Mouse (Mus musculus) liver, embryonic 11.5 days (tissue): Measurements from ENCODE around the gene Rgs3. TPM values are rescaled to one million over a fixed set of nuclear protein-coding genes. Genes with fewer than 3 reads are reported as not detected.

Experiments
- ATAC-seq: fragments of 200-750 bp; cut with Nextera tagmentation; replicated peaks from 2 replicates; pipeline ENCODE4 v1.8.0; 2017; ENCODE audit warnings: moderate number of reproducible peaks, mild to moderate bottlenecking, moderate TSS enrichment, moderate library complexity; ENCODE audit not compliant: low FRiP score
- DNase-seq: peaks from one replicate; pipeline ENCODE4 v3.0.0-alpha.2; 2017; ENCODE audit warnings: low spot score
- H3K27ac ChIP-seq: fragments of 300-500 bp; sonication (generic); 2 replicates; pipeline ENCODE4 v1.5.1; 2014; ENCODE audit warnings: mild to moderate bottlenecking, low read depth, low read length, control low read depth
- H3K27me3 ChIP-seq: fragments of 300-500 bp; sonication (generic); replicated peaks from 2 replicates; pipeline ENCODE4 v1.6.1; 2014; ENCODE audit warnings: low read length, mixed read lengths; ENCODE audit not compliant: control insufficient read depth, insufficient read depth
- H3K36me3 ChIP-seq: fragments of 300-500 bp; sonication (generic); 2 replicates; pipeline ENCODE4 v1.6.1; 2014; ENCODE audit warnings: mild to moderate bottlenecking, low read length, moderate library complexity, mixed read lengths; ENCODE audit not compliant: control insufficient read depth, insufficient read depth
- H3K4me1 ChIP-seq: fragments of 300-500 bp; sonication (generic); replicated peaks from 2 replicates; pipeline ENCODE4 v1.6.1; 2014; ENCODE audit warnings: low read length, mixed read lengths; ENCODE audit not compliant: control insufficient read depth, insufficient read depth
- H3K4me2 ChIP-seq: fragments of 300-500 bp; sonication (generic); 2 replicates; pipeline ENCODE4 v1.6.1; 2014; ENCODE audit warnings: mild to moderate bottlenecking, control low read depth, moderate library complexity
- H3K4me3 ChIP-seq: fragments of 300-500 bp; sonication (generic); 2 replicates; pipeline ENCODE4 v1.5.1; 2014; ENCODE audit warnings: low read depth, low read length, control low read depth
- H3K9ac ChIP-seq: fragments of 300-500 bp; sonication (generic); 2 replicates; pipeline ENCODE4 v1.6.1; 2014; ENCODE audit warnings: low read depth, low read length, control low read depth
- H3K9me3 ChIP-seq: fragments of 300-500 bp; sonication (generic); 2 replicates; pipeline ENCODE4 v1.6.1; 2016; ENCODE audit warnings: low read length, inconsistent platforms, mixed read lengths; ENCODE audit not compliant: control insufficient read depth
- WGBS: fragments of 180-500 bp; shearing (Covaris S2); extraction: QIAGEN DNeasy Blood & Tissue Kit; methylation state at CpG from one replicate; pipeline ENCODE4 v1.1.7; 2014; 5-methylcytosine and 5-hydroxymethylcytosine counted together
- polyA plus RNA-seq: library from polyadenylated mRNA; unstranded; fragments of >200 nt; fragmentation: Nextera tagmentation; extraction: Ambion mirVana; gene quantifications from 2 replicates; pipeline ENCODE4 v1.2.1, GENCODE M21; 2014

The Rgs3 gene
- polyA plus RNA-seq, 1 experiment from 2014 or later, result 12.3 TPM

GRCm38 (mm10) chr4:62669094-62670071 lies 109.7 kb downstream of the Rgs3 start:
- Histone ChIP-seq H3K4me3 (no peak overlapping the region), H3K4me1 (0 out of 2 replicates have a peak, but pooled peaks cover 5% of the 10 kb centered on the region), H3K9ac (no peak overlapping the region), H3K4me2 (no peak overlapping the region), H3K27me3 (peaks cover 4% of the 10 kb centered on the region), H3K27ac (no peak overlapping the region), H3K9me3 (no peaks in the 10 kb centered on the region), H3K36me3 (no peaks in the 10 kb centered on the region)
- ATAC-seq (no peak), DNase-seq (no peak)
- 83% methylated on average over 13 of the region's 13 CpGs for WGBS

- ATAC-seq, result peak; percentile 47; the same call in 1 of the 2 replicates
- Histone ChIP-seq H3K4me2 (peak overlapping the region; percentile 44), H3K27me3 (peaks cover 9% of the 10 kb centered on the region), H3K9me3 (no peaks in the 10 kb centered on the region), H3K9ac (no peak overlapping the region), H3K27ac (no peak overlapping the region), H3K4me1 (0 out of 2 replicates have a peak, but pooled peaks cover 9% of the 10 kb centered on the region), H3K36me3 (no peaks in the 10 kb centered on the region), H3K4me3 (peak overlapping the region; percentile 32)
- 9% methylated on average over 9 of the region's 9 CpGs for WGBS
- DNase-seq, result no peak
These were observed 113.9 kb downstream of the Rgs3 start for GRCm38 (mm10) chr4:62673531-62674030.

- Histone ChIP-seq H3K4me3 (peak overlapping the region; percentile 32), H3K27ac (no peak overlapping the region), H3K9ac (peak overlapping the region; percentile 30; the same call in 1 of the 2 replicates), H3K9me3 (no peaks in the 10 kb centered on the region), H3K4me2 (peak overlapping the region; percentile 44), H3K4me1 (0 out of 2 replicates have a peak, but pooled peaks cover 3% of the 10 kb centered on the region), H3K36me3 (no peaks in the 10 kb centered on the region), H3K27me3 (peaks cover 9% of the 10 kb centered on the region)
- no peak; the same call in 1 of the 2 replicates for ATAC-seq
- DNase-seq, result no peak
- 9% methylated on average over 29 of the region's 30 CpGs for WGBS
These were observed 114.7 kb downstream of the Rgs3 start for GRCm38 (mm10) chr4:62674031-62674995.

- ATAC-seq (no peak), DNase-seq (no peak)
- Histone ChIP-seq H3K9me3 (no peaks in the 10 kb centered on the region), H3K4me1 (0 out of 2 replicates have a peak, but pooled peaks cover 3% of the 10 kb centered on the region), H3K27ac (no peak overlapping the region), H3K36me3 (no peaks in the 10 kb centered on the region; the same call in 1 of the 2 replicates), H3K4me3 (no peak overlapping the region), H3K9ac (no peak overlapping the region), H3K4me2 (peak overlapping the region; percentile 44), H3K27me3 (peaks cover 9% of the 10 kb centered on the region)
- WGBS, result 78% methylated on average over 2 of the region's 2 CpGs
These were observed 115.7 kb downstream of the Rgs3 start for GRCm38 (mm10) chr4:62675394-62675793.

GRCm38 (mm10) chr4:62677047-62677737 lies 117.5 kb downstream of the Rgs3 start:
- Histone ChIP-seq H3K4me1 (0 out of 2 replicates have a peak, but pooled peaks cover 3% of the 10 kb centered on the region), H3K9me3 (no peaks in the 10 kb centered on the region), H3K4me2 (no peak overlapping the region), H3K4me3 (no peak overlapping the region), H3K9ac (no peak overlapping the region), H3K27ac (no peak overlapping the region), H3K36me3 (no peaks in the 10 kb centered on the region; the same call in 1 of the 2 replicates), H3K27me3 (peaks cover 9% of the 10 kb centered on the region)
- 62% methylated on average over 10 of the region's 10 CpGs for WGBS
- no peak for ATAC-seq
- DNase-seq, result no peak

- DNase-seq, result no peak
- Histone ChIP-seq H3K27me3 (peaks cover 5% of the 10 kb centered on the region), H3K4me2 (no peak overlapping the region), H3K27ac (no peak overlapping the region), H3K9ac (no peak overlapping the region), H3K9me3 (no peaks in the 10 kb centered on the region), H3K4me3 (no peak overlapping the region), H3K4me1 (peaks cover 6% of the 10 kb centered on the region), H3K36me3 (no peaks in the 10 kb centered on the region; the same call in 1 of the 2 replicates)
- no peak for ATAC-seq
- 83% methylated on average over 9 of the region's 9 CpGs for WGBS
These were observed 119.5 kb downstream of the Rgs3 start for GRCm38 (mm10) chr4:62679157-62679556.

GRCm38 (mm10) chr4:62681467-62681866 lies 121.8 kb downstream of the Rgs3 start:
- Histone ChIP-seq H3K4me3 (no peak overlapping the region), H3K9ac (no peak overlapping the region), H3K4me1 (peaks cover 3% of the 10 kb centered on the region), H3K36me3 (no peaks in the 10 kb centered on the region; the same call in 1 of the 2 replicates), H3K27me3 (no peaks in the 10 kb centered on the region), H3K9me3 (no peaks in the 10 kb centered on the region), H3K4me2 (no peak overlapping the region), H3K27ac (no peak overlapping the region)
- DNase-seq (no peak), ATAC-seq (no peak)
- 51% methylated on average over 11 of the region's 11 CpGs for WGBS
